Mouse (Mus musculus): ENCODE data around the gene B230217C12Rik. TPM values are rescaled to one million over a fixed set of nuclear protein-coding genes. Genes with fewer than 3 reads are reported as not detected.
"Not testable (repeated sequence)": the region's sequence is repeated elsewhere in the genome, so short reads cannot be mapped to it uniquely, and the experiment has no call there.

B230217C12Rik gene
- polyA plus RNA-seq, 1 experiment from 2014 or later: 0.28 TPM

GRCm38 (mm10) chr11:97855473-97855872 lies 14.9 kb downstream of the B230217C12Rik start:
- no peak overlapping the region for H3K4me2 ChIP-seq (ENCODE audit: low read depth, low read length)
- no peaks in the 10 kb centered on the region for H3K36me3 ChIP-seq (replicated peaks; ENCODE audit: insufficient read depth, low read length)
- 71% methylated on average over 2 of the region's 2 CpGs for WGBS (ENCODE audit: insufficient replicate concordance)
- no peaks in the 10 kb centered on the region for H3K9me3 ChIP-seq (ENCODE audit: low read length)
- H3K27me3 ChIP-seq (ENCODE audit: insufficient read depth, low read length): no peaks in the 10 kb centered on the region
- TF ChIP-seq EP300 (IDR thresholded peaks at IDR 0.05; ENCODE audit: low read depth): no peak
- no peak for TF ChIP-seq CTCF (IDR thresholded peaks at IDR 0.05; ENCODE audit: low read depth)
- H3K27ac ChIP-seq (ENCODE audit: low read depth): no peak overlapping the region
- no peak for DNase-seq
- H3K4me3 ChIP-seq (ENCODE audit: low read depth, low read length): no peak overlapping the region
- ATAC-seq: no peak
- no peak overlapping the region for H3K9ac ChIP-seq (replicated peaks)
- H3K4me1 ChIP-seq (ENCODE audit: insufficient read depth): no peaks in the 10 kb centered on the region

- no peaks in the 10 kb centered on the region for H3K27me3 ChIP-seq (ENCODE audit: insufficient read depth, low read length)
- no peak for ATAC-seq
- no peak for DNase-seq
- H3K9ac ChIP-seq (replicated peaks): no peak overlapping the region
- 46% methylated on average over 2 of the region's 2 CpGs for WGBS (ENCODE audit: insufficient replicate concordance)
- H3K4me2 ChIP-seq (ENCODE audit: low read depth, low read length): no peak overlapping the region
- no peaks in the 10 kb centered on the region for H3K4me1 ChIP-seq (ENCODE audit: insufficient read depth)
- no peaks in the 10 kb centered on the region for H3K9me3 ChIP-seq (ENCODE audit: low read length)
- TF ChIP-seq EP300 (IDR thresholded peaks at IDR 0.05; ENCODE audit: low read depth): no peak
- no peak for TF ChIP-seq CTCF (IDR thresholded peaks at IDR 0.05; ENCODE audit: low read depth)
- no peaks in the 10 kb centered on the region for H3K36me3 ChIP-seq (replicated peaks; ENCODE audit: insufficient read depth, low read length)
- no peak overlapping the region for H3K4me3 ChIP-seq (ENCODE audit: low read depth, low read length)
- H3K27ac ChIP-seq (ENCODE audit: low read depth): no peak overlapping the region
Measured at GRCm38 (mm10) chr11:97862148-97862547, 21.6 kb downstream of the B230217C12Rik start.

- Histone ChIP-seq H3K4me1 (ENCODE audit: insufficient read depth) (no peaks in the 10 kb centered on the region), H3K4me2 (ENCODE audit: low read depth, low read length) (no peak overlapping the region), H3K9me3 (ENCODE audit: low read length) (no peaks in the 10 kb centered on the region), H3K36me3 (replicated peaks; ENCODE audit: insufficient read depth, low read length) (no peaks in the 10 kb centered on the region), H3K9ac (replicated peaks) (no peak overlapping the region), H3K27me3 (ENCODE audit: insufficient read depth, low read length) (no peaks in the 10 kb centered on the region), H3K27ac (ENCODE audit: low read depth) (no peak overlapping the region), H3K4me3 (ENCODE audit: low read depth, low read length) (no peak overlapping the region)
- DNase-seq (no peak), ATAC-seq (no peak)
- TF ChIP-seq EP300 (IDR thresholded peaks at IDR 0.05; ENCODE audit: low read depth) (no peak), CTCF (IDR thresholded peaks at IDR 0.05; ENCODE audit: low read depth) (no peak)
- WGBS (ENCODE audit: insufficient replicate concordance): 86% methylated on average over 5 of the region's 5 CpGs
Measured at GRCm38 (mm10) chr11:97865421-97865820, 24.8 kb downstream of the B230217C12Rik start.

- TF ChIP-seq EP300 (IDR thresholded peaks at IDR 0.05; ENCODE audit: low read depth): no peak
- no peak for TF ChIP-seq CTCF (IDR thresholded peaks at IDR 0.05; ENCODE audit: low read depth)
- H3K36me3 ChIP-seq (replicated peaks; ENCODE audit: insufficient read depth, low read length): no peaks in the 10 kb centered on the region
- H3K27me3 ChIP-seq (ENCODE audit: insufficient read depth, low read length): no peaks in the 10 kb centered on the region
- no peak overlapping the region for H3K27ac ChIP-seq (ENCODE audit: low read depth)
- no peak overlapping the region for H3K9ac ChIP-seq (replicated peaks)
- ATAC-seq (peak; percentile 44; the same call in 1 of the 2 replicates), DNase-seq (peak; percentile 27)
- H3K4me2 ChIP-seq (ENCODE audit: low read depth, low read length): no peak overlapping the region
- no peak overlapping the region for H3K4me3 ChIP-seq (ENCODE audit: low read depth, low read length)
- WGBS (ENCODE audit: insufficient replicate concordance): 68% methylated on average over 3 of the region's 3 CpGs
- H3K4me1 ChIP-seq (ENCODE audit: insufficient read depth): no peaks in the 10 kb centered on the region
- H3K9me3 ChIP-seq (ENCODE audit: low read length): no peaks in the 10 kb centered on the region
Measured at GRCm38 (mm10) chr11:97866091-97866888, 25.7 kb downstream of the B230217C12Rik start.

- H3K36me3 ChIP-seq (replicated peaks; ENCODE audit: insufficient read depth, low read length): no peaks in the 10 kb centered on the region
- no peak overlapping the region for H3K4me3 ChIP-seq (ENCODE audit: low read depth, low read length)
- ATAC-seq: no peak
- H3K9ac ChIP-seq (replicated peaks): no peak overlapping the region
- DNase-seq: no peak
- H3K9me3 ChIP-seq (ENCODE audit: low read length): no peaks in the 10 kb centered on the region
- no peak overlapping the region for H3K27ac ChIP-seq (ENCODE audit: low read depth)
- no peak overlapping the region for H3K4me2 ChIP-seq (ENCODE audit: low read depth, low read length)
- H3K27me3 ChIP-seq (ENCODE audit: insufficient read depth, low read length): no peaks in the 10 kb centered on the region
- no peaks in the 10 kb centered on the region for H3K4me1 ChIP-seq (ENCODE audit: insufficient read depth)
- TF ChIP-seq EP300 (IDR thresholded peaks at IDR 0.05; ENCODE audit: low read depth): no peak
- no peak for TF ChIP-seq CTCF (IDR thresholded peaks at IDR 0.05; ENCODE audit: low read depth)
- WGBS (ENCODE audit: insufficient replicate concordance): 88% methylated on average over 3 of the region's 3 CpGs
Measured at GRCm38 (mm10) chr11:97867591-97867990, 27.0 kb downstream of the B230217C12Rik start.

- not testable (repeated sequence) for DNase-seq; H3K27me3 ChIP-seq (ENCODE audit: insufficient read depth, low read length)
- WGBS (ENCODE audit: insufficient replicate concordance): 65% methylated on average over 5 of the region's 5 CpGs
Measured at GRCm38 (mm10) chr11:97872378-97872777, 31.8 kb downstream of the B230217C12Rik start.

More at GRCm38 (mm10) chr11:97872378-97872777, 31.8 kb downstream of the B230217C12Rik start:
- H3K4me3 ChIP-seq (ENCODE audit: low read depth, low read length); H3K9me3 ChIP-seq (ENCODE audit: low read length); H3K4me2 ChIP-seq (ENCODE audit: low read depth, low read length); H3K4me1 ChIP-seq (ENCODE audit: insufficient read depth); H3K9ac ChIP-seq (replicated peaks); H3K36me3 ChIP-seq (replicated peaks; ENCODE audit: insufficient read depth, low read length); H3K27ac ChIP-seq (ENCODE audit: low read depth); ATAC-seq: not testable (repeated sequence)

Data from liver, postnatal 0 days (tissue).